Mouse (Mus musculus) ES-E14 (cell line): ENCODE measurements around the gene Prkcq.

Source experiments
- MAFK ChIP-seq: IDR thresholded peaks from 2 replicates; pipeline ENCODE4 v1.6.1; 2014; ENCODE audit warnings: mild to moderate bottlenecking, low read depth, low read length, inconsistent platforms; ENCODE audit not compliant: insufficient read depth
- ZC3H11A ChIP-seq: IDR thresholded peaks from 2 replicates; pipeline ENCODE4 v1.6.1; 2012; ENCODE audit warnings: low read depth, mild to moderate bottlenecking, inconsistent platforms, low read length, borderline replicate concordance
- ZNF384 ChIP-seq: IDR thresholded peaks from 2 replicates; pipeline ENCODE4 v1.6.1; 2012; ENCODE audit warnings: low read depth, low read length, inconsistent platforms

DNA sequence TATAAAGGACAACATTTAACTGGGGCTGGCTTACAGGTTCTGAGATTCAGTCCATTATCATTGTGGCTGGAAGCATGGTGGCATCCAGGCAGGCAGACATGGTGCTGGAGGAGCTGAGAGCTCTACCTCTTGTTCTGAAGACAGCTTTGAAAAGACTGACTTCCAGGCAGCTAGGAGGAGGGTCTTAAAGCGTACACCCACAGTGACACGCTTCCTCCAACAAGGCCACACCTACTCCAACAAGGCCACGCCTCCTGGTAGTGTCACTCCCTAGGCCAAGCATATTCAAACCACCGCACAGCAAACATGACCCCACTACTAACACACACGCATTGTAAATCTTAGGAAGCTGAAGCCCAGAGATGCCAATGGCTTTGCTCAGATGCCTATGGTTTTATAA, 87.5 kb downstream of the Prkcq start:
- TF ChIP-seq ZC3H11A (no peak), ZNF384 (no peak), MAFK (no peak)
